Mouse (Mus musculus) CD4-positive helper T cell, adult 2 months (primary cell): Measurements from ENCODE around the gene Ccdc146.
A peak's percentile ranks its signal among the peaks of the same experiment; 100 is the strongest.

Source experiments
- DNase-seq: peaks from one replicate; pipeline ENCODE4 v3.0.0-alpha.2; 2012; ENCODE audit warnings: low read depth, missing footprints, low spot score

Gene Ccdc146

GRCm38 (mm10) chr5:21264352-21265021 lies 160.0 kb downstream of the Ccdc146 start:
- no peak for DNase-seq

DNA sequence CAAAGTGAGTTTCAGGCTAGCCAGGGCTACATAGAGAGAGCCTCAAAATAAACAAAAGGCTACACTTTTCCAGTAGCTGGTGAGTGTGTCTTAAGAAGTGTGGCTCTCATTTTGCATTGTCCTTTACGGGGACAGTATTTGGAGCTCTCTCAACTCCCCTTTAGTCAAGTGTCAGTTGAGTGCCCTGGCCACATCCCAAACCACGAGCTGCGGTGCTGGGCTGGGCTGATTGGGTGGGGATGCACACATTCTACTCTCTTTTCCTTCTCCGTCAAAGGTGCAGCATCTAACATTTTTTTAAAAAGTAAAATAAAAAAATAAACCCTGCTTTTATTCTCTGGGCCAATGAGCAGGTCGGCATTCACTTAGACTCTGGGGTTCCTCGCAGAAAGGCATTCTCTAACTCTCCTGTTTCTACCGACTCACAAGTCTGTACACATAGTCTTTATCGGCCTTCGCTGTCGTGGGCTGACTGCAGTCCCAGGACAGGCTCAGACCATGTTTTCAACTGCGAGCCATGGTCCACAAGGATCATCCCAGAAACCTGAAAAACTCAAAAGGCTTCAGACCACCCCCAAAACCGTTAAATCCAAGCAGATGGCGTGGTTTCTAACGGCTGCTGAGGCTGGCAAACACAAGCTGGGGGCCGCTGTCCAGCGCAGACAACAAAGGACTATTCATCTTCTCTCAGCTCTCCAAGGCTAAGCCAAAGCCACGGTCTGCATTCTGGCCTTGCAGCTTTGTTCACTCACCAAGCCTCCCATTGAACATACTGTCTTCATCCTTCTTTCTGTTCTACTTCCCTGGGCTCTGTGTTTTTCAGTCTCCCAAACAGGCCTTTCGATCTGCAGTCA lies 161.0 kb downstream of the Ccdc146 start:
- no peak for DNase-seq

DNA sequence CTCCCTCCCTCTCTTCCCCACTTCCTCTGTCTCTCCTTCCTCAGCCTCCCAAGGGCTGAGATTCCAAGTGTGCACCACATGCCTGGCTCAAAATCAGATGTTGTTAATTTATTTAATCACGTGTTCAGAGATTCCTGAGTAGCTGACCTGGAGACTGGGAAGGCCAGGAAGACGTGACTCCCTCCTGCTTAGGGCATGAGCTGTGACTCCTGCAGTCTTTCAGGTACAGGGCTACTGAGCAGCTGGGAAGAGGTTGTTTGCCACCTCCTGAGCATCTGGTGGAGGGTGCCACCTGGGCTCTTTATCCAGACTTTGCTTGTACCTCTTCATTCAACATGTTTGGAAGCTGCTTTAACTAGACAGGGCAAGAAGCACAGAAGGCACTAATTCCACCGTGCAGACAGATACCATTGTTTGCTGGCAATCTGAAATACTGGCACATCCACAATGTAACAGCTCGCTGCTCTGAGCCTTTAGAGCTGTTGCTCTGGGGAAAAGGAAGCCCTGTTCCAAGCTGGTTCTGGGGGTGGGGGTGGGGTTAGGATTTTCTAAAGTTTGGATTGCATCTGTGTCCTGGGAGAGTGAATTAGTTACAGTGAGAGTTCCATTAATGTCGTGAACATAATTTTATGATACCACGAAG lies 163.2 kb downstream of the Ccdc146 start:
- no peak for DNase-seq

GRCm38 (mm10) chr5:21260746-21261145 lies 163.7 kb downstream of the Ccdc146 start:
- no peak for DNase-seq

- peak; percentile 17 for DNase-seq
Observed at GRCm38 (mm10) chr5:21257806-21258205, 166.7 kb downstream of the Ccdc146 start.

GRCm38 (mm10) chr5:21257126-21257525 lies 167.4 kb downstream of the Ccdc146 start:
- no peak for DNase-seq

DNA sequence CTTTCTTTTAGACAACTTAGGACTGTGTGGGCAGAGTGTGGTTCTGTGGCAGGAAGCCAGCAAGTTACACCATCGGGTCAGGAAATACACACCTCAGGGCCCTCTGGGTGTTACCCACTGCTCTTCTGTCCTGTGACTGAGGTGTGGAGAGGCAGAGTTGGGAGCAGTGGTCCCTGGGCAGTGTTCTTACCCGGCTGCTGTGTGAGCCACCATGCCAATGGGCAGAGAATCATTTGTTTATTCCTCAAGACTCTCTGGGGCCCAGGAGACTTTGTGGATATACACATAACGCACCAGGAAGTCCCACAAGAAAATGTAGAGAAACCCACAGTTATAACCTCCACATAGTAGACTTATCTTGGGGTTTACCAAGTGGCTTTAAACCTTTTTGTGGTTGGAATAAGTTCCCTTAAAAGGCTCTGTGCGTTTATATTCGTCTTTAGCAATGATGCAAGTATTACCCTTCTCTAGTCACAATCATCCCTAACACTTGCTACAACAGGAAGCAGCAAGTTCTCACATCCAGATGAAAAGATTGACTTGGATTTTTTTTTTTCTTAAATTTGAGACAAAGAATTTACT lies 168.8 kb downstream of the Ccdc146 start:
- DNase-seq = peak; percentile 78

GRCm38 (mm10) chr5:21254731-21255525 lies 169.5 kb downstream of the Ccdc146 start:
- peak; percentile 58 for DNase-seq

DNA sequence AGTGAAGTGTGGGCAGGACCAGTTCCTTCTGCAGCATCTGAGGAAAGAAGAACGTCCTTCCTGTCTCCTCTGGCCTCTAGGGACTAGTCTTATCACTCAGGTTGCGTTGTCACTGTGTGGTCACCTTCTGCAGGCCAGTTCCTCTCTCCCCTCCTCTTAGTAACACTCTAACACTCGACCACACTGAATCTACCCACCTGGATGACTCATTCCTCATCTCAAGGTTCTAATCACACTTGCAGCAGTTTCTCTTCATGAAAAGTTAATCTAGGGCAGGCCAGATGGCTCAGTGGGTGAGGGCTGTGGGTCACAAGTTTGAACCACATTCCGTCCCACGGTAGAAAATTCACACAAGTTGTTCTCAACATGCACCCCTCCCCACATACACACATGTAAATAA lies 175.6 kb downstream of the Ccdc146 start:
- no peak for DNase-seq

DNA sequence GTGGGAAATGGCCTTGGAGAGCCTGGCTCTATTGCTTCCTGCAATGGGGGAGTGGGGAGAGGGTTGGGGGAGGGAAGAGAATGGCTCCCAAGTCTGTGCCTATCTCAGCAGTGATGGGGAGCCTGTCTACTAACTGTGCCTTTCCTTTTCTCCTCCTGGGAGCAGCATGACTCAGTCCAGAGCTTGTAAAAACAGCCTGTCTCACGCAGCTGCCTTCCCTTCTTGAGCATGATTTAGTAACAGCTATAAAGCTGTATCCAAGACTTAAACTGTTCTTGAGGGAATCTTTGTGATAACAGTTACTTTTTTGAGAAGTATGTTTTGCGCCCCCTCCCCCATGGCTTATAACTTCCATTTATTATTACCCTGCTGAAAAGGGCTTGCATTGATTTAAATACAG lies 176.6 kb downstream of the Ccdc146 start:
- no peak for DNase-seq

GRCm38 (mm10) chr5:21246794-21247193 lies 177.7 kb downstream of the Ccdc146 start:
- DNase-seq = no peak

DNA sequence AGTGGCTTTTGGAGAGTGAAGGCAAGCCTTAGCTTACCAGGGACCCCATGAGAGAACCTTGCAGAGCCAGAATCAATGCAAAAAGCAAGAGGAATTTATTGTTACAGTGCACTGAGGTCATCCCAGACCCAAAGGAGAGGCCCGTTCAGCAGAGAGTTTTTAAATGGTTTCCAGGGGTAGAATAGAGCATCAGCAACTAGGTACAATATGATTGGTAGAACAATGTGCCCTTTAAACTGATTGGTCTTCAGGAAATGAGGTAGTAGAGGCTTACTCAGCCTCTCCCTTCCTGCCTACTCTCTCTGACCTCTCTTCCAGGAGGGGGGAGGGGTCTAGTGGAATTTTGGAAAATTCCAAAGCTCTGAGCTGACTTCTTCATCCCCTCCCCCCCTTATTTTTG lies 179.2 kb downstream of the Ccdc146 start:
- DNase-seq = no peak

- no peak for DNase-seq
Observed at GRCm38 (mm10) chr5:21244575-21244974, 179.9 kb downstream of the Ccdc146 start.
